Mouse (Mus musculus): Measurements from ENCODE around the gene Ino80.

- TF ChIP-seq CTCF (IDR thresholded peaks at IDR 0.05) (no peak), EP300 (IDR thresholded peaks at IDR 0.05; ENCODE audit: insufficient read depth, low read depth, low read length) (no peak), POLR2A (IDR thresholded peaks at IDR 0.05; ENCODE audit: insufficient read depth, low read depth, low read length) (no peak)
These were observed 110.1 kb downstream of the Ino80 start for GRCm38 (mm10) chr2:119367346-119367745.
